Mouse (Mus musculus) liver, embryonic 12.5 days (tissue): ENCODE data around the gene Stx6. TPM values are rescaled to one million over a fixed set of nuclear protein-coding genes. Genes with fewer than 3 reads are reported as not detected.
A peak's percentile ranks its signal among the peaks of the same experiment; 100 is the strongest.

Experiments used
- ATAC-seq: fragments of 200-750 bp; cut with Nextera tagmentation; 2 replicates; pipeline ENCODE4 v1.8.0; 2017; ENCODE audit warnings: moderate number of reproducible peaks, mild to moderate bottlenecking, moderate library complexity
- H3K27ac ChIP-seq: fragments of 300-500 bp; sonication (generic); 2 replicates; pipeline ENCODE4 v1.5.1; 2016; ENCODE audit warnings: mild to moderate bottlenecking
- H3K27me3 ChIP-seq: fragments of 300-500 bp; sonication (generic); replicated peaks from 2 replicates; pipeline ENCODE4 v1.6.1; 2016; ENCODE audit warnings: mild to moderate bottlenecking, moderate library complexity
- H3K36me3 ChIP-seq: fragments of 300-500 bp; sonication (generic); 2 replicates; pipeline ENCODE4 v1.6.1; 2016; ENCODE audit warnings: mild to moderate bottlenecking, moderate library complexity
- H3K4me1 ChIP-seq: fragments of 300-500 bp; sonication (generic); 2 replicates; pipeline ENCODE4 v1.6.1; 2016
- H3K4me2 ChIP-seq: fragments of 300-500 bp; sonication (generic); 2 replicates; pipeline ENCODE4 v1.6.1; 2016; ENCODE audit warnings: mild to moderate bottlenecking, moderate library complexity
- H3K4me3 ChIP-seq: fragments of 300-500 bp; sonication (generic); 2 replicates; pipeline ENCODE4 v1.5.1; 2016; ENCODE audit warnings: mild to moderate bottlenecking, moderate library complexity
- H3K9ac ChIP-seq: fragments of 300-500 bp; sonication (generic); 2 replicates; pipeline ENCODE4 v1.6.1; 2016; ENCODE audit warnings: mild to moderate bottlenecking, moderate library complexity
- H3K9me3 ChIP-seq: fragments of 300-500 bp; sonication (generic); replicated peaks from 2 replicates; pipeline ENCODE4 v1.6.1; 2016; ENCODE audit warnings: mild to moderate bottlenecking, moderate library complexity
- WGBS: fragments of 180-500 bp; shearing (Covaris S2); methylation state at CpG from one replicate; pipeline ENCODE4 v1.1.7; 2016; ENCODE audit not compliant: insufficient replicate concordance; 5-methylcytosine and 5-hydroxymethylcytosine counted together
- polyA plus RNA-seq: library from polyadenylated mRNA; unstranded; fragments of >200 nt; fragmentation: Nextera tagmentation; extraction: Ambion mirVana; gene quantifications from 2 replicates; pipeline ENCODE4 v1.2.1, GENCODE M21; 2016

Gene Stx6
- 21.8 and 24.0 TPM in 2 replicates for polyA plus RNA-seq

DNA sequence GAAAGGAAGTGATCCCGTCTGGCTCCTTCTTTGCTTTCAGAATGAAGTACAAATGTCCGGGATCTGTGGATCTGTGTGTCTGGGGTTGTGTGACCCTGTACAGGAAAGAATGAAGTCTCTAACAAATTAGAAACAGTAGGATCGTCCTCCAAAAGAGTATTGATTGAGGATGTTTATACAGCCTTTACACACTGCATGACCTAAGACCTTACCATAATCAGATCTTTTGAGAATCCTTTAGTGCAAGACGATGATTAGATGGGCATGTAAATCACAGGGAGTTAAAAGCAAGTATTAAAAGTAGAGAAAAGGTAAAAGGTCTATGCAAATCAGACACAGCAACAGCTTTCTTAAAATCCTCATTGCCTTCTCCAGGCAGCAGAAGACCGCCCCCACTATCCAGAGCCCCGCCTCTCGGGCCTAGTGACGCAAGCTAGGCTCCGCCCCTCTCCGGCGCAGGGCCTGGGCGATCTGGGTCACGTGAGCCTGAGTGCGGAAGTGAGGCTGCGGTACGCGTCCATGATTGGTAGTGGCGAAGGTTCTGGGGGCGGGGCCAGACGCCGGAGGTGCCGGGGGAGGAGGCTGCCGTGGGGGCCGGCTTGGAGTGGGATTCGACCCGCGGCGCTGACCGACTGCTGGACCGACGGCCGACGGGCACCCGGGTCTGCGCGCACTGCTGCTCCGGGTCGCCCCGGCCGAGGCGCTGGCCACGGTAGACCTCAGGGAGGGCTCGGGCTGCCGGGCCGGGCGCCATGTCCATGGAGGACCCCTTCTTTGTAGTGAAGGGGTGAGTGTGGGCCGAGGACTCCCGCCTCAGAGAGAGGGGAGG lies at the start of gene Stx6:
Gene Stx6, plus strand, starts transcription at position 575 of the 829 bp plus-strand sequence.
- 3% methylated on average over 48 of the region's 48 CpGs for WGBS
- H3K27ac ChIP-seq: peak within 1 kb of the TSS; percentile 64; the same call in 1 of the 2 replicates

GRCm38 (mm10) chr1:155109387-155110350 lies 48.8 kb upstream of the Stx6 start:
- Histone ChIP-seq H3K36me3 (no peaks in the 10 kb centered on the region), H3K4me2 (no peak overlapping the region)

More for the DNA sequence above, at the start of gene Stx6:
- Histone ChIP-seq H3K36me3 (no peaks in the 10 kb centered on the region), H3K4me1 (peaks cover 33% of the 10 kb centered on the region), H3K4me2 (peak within 1 kb of the TSS; percentile 96), H3K9ac (peak within 1 kb of the TSS; percentile 88), H3K4me3 (peak within 1 kb of the TSS; percentile 93), H3K9me3 (no peaks in the 10 kb centered on the region), H3K27me3 (no peaks in the 10 kb centered on the region)
- ATAC-seq: peak; percentile 98

DNA sequence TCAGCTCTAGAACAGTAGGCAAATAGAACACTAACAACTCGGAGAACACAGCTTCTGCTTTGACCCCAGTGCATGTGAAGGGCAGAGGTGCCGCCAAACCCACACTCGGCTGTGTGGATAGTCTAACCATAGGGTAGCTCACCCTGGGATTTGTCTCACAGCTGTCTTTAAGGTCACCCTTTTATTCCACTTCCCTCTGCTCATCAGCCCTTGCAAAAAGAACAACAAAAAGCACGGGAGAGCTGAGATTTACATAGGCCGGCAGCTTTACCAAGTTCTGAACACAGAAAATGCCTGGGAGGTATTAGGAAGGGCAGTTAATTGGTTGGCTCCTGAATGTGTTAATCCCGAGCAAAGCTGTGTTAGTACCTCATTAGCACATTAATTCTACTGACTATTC lies 47.0 kb upstream of the Stx6 start:
- Histone ChIP-seq H3K4me3 (no peak overlapping the region), H3K36me3 (no peaks in the 10 kb centered on the region), H3K27ac (no peak overlapping the region), H3K9me3 (no peaks in the 10 kb centered on the region), H3K27me3 (peaks cover 39% of the 10 kb centered on the region), H3K4me2 (no peak overlapping the region), H3K9ac (no peak overlapping the region), H3K4me1 (peaks cover 9% of the 10 kb centered on the region; the same call in 1 of the 2 replicates)
- WGBS: 46% methylated on average over 6 of the region's 6 CpGs
- ATAC-seq: no peak

More at GRCm38 (mm10) chr1:155109387-155110350, 48.8 kb upstream of the Stx6 start:
- no peak overlapping the region for H3K9ac ChIP-seq
- no peak overlapping the region for H3K27ac ChIP-seq
- WGBS: 31% methylated on average over 18 of the region's 18 CpGs
- H3K27me3 ChIP-seq: peaks cover 32% of the 10 kb centered on the region
- no peak overlapping the region for H3K4me3 ChIP-seq
- H3K4me1 ChIP-seq: peaks cover 9% of the 10 kb centered on the region; the same call in 1 of the 2 replicates
- no peaks in the 10 kb centered on the region for H3K9me3 ChIP-seq
- no peak for ATAC-seq

- Histone ChIP-seq H3K9me3 (no peaks in the 10 kb centered on the region), H3K4me2 (no peak overlapping the region), H3K27ac (no peak overlapping the region), H3K4me3 (no peak overlapping the region), H3K9ac (no peak overlapping the region), H3K27me3 (peaks cover 39% of the 10 kb centered on the region), H3K4me1 (peaks cover 9% of the 10 kb centered on the region; the same call in 1 of the 2 replicates), H3K36me3 (no peaks in the 10 kb centered on the region)
- WGBS: 35% methylated on average over 4 of the region's 4 CpGs
- ATAC-seq: no peak
Measured at GRCm38 (mm10) chr1:155112118-155112517, 46.4 kb upstream of the Stx6 start.

- 50% methylated on average over 1 of the region's 1 CpGs for WGBS
- H3K36me3 ChIP-seq: no peaks in the 10 kb centered on the region
- H3K27ac ChIP-seq: no peak overlapping the region
- ATAC-seq: no peak
- no peak overlapping the region for H3K9ac ChIP-seq
- no peaks in the 10 kb centered on the region for H3K9me3 ChIP-seq
- no peak overlapping the region for H3K4me3 ChIP-seq
- peaks cover 39% of the 10 kb centered on the region for H3K27me3 ChIP-seq
- H3K4me2 ChIP-seq: no peak overlapping the region
- peaks cover 9% of the 10 kb centered on the region; the same call in 1 of the 2 replicates for H3K4me1 ChIP-seq
Measured at GRCm38 (mm10) chr1:155112875-155113274, 45.6 kb upstream of the Stx6 start.

DNA sequence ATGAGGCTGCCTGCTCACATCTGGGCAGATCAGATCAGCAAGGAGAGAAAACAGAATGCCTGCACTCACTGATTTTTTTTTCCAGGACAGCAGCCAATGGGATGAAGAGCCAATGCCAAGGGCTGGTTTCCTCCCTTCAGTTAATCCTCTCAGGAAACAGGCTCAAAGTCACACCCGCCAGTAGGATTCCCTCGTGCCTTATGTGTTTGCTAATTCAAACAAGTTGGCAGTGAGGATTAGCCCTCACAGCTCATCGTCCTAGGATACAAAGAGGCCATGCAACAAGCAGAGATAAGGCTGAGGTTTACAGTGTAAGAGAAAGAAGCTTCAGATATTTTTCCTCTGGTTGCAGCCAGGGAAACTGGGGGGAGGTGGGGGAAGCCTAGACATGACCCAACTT lies 44.6 kb upstream of the Stx6 start:
- Histone ChIP-seq H3K27ac (no peak overlapping the region), H3K4me1 (peaks cover 9% of the 10 kb centered on the region; the same call in 1 of the 2 replicates), H3K4me3 (no peak overlapping the region), H3K36me3 (no peaks in the 10 kb centered on the region), H3K4me2 (no peak overlapping the region), H3K9me3 (no peaks in the 10 kb centered on the region), H3K9ac (no peak overlapping the region), H3K27me3 (peaks cover 39% of the 10 kb centered on the region)
- WGBS: 12% methylated on average over 3 of the region's 3 CpGs
- ATAC-seq: no peak

DNA sequence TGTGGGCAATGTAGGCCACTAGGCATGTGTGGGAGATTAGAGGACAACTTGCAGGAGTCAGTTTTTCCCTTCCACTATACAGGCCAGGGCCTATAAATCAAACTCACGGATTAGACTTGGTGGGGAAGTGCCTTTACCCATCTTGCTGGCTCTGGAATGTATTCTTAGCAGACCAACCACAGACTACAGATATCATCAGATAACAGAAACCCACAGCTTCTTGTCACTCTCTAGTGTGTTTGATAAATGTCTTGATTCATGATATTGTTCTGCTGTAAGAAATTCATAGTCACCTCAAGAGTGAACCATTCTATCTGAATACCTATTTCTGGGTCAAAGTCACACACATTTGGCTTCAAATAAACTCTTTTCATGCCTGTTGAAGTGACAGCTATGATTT lies 38.8 kb upstream of the Stx6 start:
- Histone ChIP-seq H3K36me3 (no peaks in the 10 kb centered on the region), H3K27me3 (peaks cover 7% of the 10 kb centered on the region), H3K4me1 (no peaks in the 10 kb centered on the region), H3K27ac (no peak overlapping the region), H3K4me2 (no peak overlapping the region), H3K9me3 (no peaks in the 10 kb centered on the region), H3K4me3 (no peak overlapping the region), H3K9ac (no peak overlapping the region)
- WGBS: 48% methylated on average over 1 of the region's 1 CpGs
- ATAC-seq: no peak

DNA sequence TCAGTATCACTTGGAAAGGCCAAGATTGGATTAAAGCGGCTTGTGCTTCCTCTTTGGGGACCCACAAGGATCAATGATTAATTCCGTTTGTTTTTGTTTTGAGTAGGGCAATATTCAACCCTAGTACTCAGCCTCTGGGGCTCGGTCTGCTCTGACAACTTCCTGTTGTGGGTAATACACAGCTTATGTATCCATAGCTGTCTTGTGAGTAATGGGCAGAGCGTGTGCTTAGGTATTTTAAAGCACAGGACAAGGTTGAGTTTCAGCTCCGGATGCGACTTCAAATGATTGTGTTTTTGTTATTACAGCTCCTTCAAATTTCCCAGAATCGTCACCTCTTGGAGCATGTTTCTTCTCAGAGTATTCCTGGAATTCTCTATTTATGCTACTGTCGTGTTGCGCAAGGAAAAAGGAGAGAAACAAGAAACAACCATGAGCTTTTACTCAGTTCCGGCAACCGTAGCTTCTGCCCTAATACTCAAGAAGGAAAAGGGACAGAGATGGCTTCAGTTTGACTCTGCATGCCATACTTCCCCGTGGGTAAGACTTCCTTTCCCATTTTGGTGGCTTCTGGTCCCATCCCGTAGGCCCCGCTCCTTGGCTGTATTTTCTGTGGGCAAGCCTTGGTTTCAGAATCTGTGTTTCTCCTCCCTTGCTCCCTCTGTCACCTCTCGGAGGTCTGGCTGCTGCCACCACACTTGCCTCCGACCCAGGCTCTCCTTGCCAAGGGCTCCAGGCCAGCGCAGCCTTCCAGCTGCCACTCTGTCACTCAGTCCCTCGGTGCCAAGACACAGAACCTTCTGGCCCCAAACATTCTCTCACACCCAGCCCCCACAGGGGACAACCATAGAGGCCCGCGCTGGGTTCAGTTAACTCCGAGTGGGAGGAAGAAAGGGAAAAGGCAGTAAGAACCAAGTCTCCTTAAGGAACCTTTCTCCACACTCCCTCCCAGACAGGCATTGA lies 36.3 kb upstream of the Stx6 start:
- no peak overlapping the region for H3K9ac ChIP-seq
- ATAC-seq: no peak
- H3K4me3 ChIP-seq: no peak overlapping the region
- no peaks in the 10 kb centered on the region for H3K9me3 ChIP-seq
- H3K27ac ChIP-seq: no peak overlapping the region
- H3K4me1 ChIP-seq: no peaks in the 10 kb centered on the region
- H3K4me2 ChIP-seq: no peak overlapping the region
- WGBS: 70% methylated on average over 21 of the region's 21 CpGs
- no peaks in the 10 kb centered on the region for H3K36me3 ChIP-seq
- no peaks in the 10 kb centered on the region for H3K27me3 ChIP-seq

- H3K4me3 ChIP-seq: no peak overlapping the region
- no peaks in the 10 kb centered on the region for H3K4me1 ChIP-seq
- H3K27me3 ChIP-seq: no peaks in the 10 kb centered on the region
- ATAC-seq: no peak
- H3K9me3 ChIP-seq: no peaks in the 10 kb centered on the region
- no peaks in the 10 kb centered on the region for H3K36me3 ChIP-seq
- 82% methylated on average over 5 of the region's 5 CpGs for WGBS
- H3K27ac ChIP-seq: no peak overlapping the region
- H3K4me2 ChIP-seq: no peak overlapping the region
- H3K9ac ChIP-seq: no peak overlapping the region
Measured at GRCm38 (mm10) chr1:155124397-155124796, 34.1 kb upstream of the Stx6 start.

DNA sequence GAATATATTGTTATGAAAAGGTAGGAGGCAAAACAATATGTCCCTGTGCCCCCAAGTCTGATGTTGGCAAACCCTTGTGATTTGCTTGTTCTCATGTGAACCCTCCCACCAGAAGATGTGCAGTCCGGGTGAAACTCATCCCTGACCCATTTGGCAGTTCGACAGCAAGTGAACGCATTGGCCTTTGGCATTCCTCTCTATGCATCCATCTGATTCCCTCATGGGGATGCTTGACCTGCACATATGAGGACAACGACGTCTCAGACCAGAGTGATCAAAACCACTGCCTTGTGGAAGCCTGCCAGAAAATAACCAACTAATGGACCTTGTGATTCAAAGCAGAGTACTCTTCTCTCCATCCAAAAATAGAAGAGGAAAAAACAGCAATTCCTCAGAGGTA lies 31.8 kb upstream of the Stx6 start:
- H3K9ac ChIP-seq: no peak overlapping the region
- H3K4me2 ChIP-seq: no peak overlapping the region
- no peaks in the 10 kb centered on the region for H3K9me3 ChIP-seq
- no peak overlapping the region for H3K4me3 ChIP-seq
- no peaks in the 10 kb centered on the region for H3K36me3 ChIP-seq
- WGBS: 74% methylated on average over 5 of the region's 5 CpGs
- H3K27ac ChIP-seq: no peak overlapping the region
- no peak for ATAC-seq
- no peaks in the 10 kb centered on the region for H3K27me3 ChIP-seq
- no peaks in the 10 kb centered on the region for H3K4me1 ChIP-seq

DNA sequence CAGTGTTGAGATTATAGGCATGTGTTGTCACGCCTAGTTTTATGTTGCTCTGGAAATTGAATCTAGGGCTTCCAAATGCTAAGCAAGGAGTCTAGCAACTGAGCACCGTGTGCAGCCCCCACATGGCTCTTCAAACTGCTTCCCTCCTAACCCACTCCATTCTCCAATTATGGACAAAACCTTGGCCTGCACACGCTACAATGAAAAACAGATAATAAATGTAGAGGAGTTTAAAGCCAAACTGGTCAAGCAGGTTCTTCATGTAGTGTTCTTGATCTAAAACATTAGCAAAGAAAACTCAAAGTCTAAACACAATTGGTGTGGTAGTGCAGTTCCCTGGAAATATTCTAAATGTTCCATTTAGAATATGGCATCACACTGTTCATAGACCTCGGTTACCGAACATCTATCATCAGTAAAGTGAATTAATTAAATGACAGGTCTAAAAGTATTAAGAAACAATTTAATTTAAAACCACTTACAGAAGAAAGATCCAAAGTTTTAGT lies 31.0 kb upstream of the Stx6 start:
- no peak overlapping the region for H3K9ac ChIP-seq

More for the DNA sequence above, 31.0 kb upstream of the Stx6 start:
- Histone ChIP-seq H3K4me2 (no peak overlapping the region), H3K4me3 (no peak overlapping the region), H3K27ac (no peak overlapping the region), H3K27me3 (no peaks in the 10 kb centered on the region), H3K36me3 (no peaks in the 10 kb centered on the region), H3K4me1 (no peaks in the 10 kb centered on the region), H3K9me3 (no peaks in the 10 kb centered on the region)
- no peak for ATAC-seq
- 72% methylated on average over 5 of the region's 5 CpGs for WGBS
